Mouse (Mus musculus): Measurements from ENCODE around the gene Nmt1.
A peak's percentile ranks its signal among the peaks of the same experiment; 100 is the strongest.

GRCm38 (mm10) chr11:103116959-103117590 is 89.1 kb downstream of the Nmt1 start:
- TF ChIP-seq CTCF (conservative IDR thresholded peaks at IDR 0.05 in 1 of 2, IDR thresholded peaks at IDR 0.05 in 1 of 2; ENCODE audit: low read depth in 2 of 2, low read length in 2 of 2) (peak in 1 of 2 experiments; percentile 87; a peak in 2 of 4 replicates), ZNF384 (IDR thresholded peaks at IDR 0.05; ENCODE audit: low read depth, low read length) (no peak), MEF2A (IDR thresholded peaks at IDR 0.05; ENCODE audit: borderline replicate concordance, low read depth, low read length) (0 out of 2 replicates have a peak, but pooled peaks have one; percentile 16), HCFC1 (IDR thresholded peaks at IDR 0.05; ENCODE audit: low read depth, low read length) (no peak), NELFE (IDR thresholded peaks at IDR 0.05; ENCODE audit: low read depth, low read length) (no peak), USF1 (IDR thresholded peaks at IDR 0.05; ENCODE audit: low read depth, low read length) (no peak), MAFK (IDR thresholded peaks at IDR 0.05; ENCODE audit: insufficient replicate concordance, low read length) (no peak), POLR2A (IDR thresholded peaks at IDR 0.05; ENCODE audit: low read depth, low read length) (no peak), SIN3A (IDR thresholded peaks at IDR 0.05; ENCODE audit: low read length) (peak; percentile 60), SMC3 (IDR thresholded peaks at IDR 0.05; ENCODE audit: low read depth, low read length) (peak; percentile 68), CHD1 (IDR thresholded peaks at IDR 0.05; ENCODE audit: low read depth, low read length) (no peak), POLR2AphosphoS2 (IDR thresholded peaks at IDR 0.05; ENCODE audit: low read depth, low read length) (peak; percentile 3; the same call in 1 of the 2 replicates), ZC3H11A (IDR thresholded peaks at IDR 0.05; ENCODE audit: low read depth, low read length) (no peak), USF2 (conservative IDR thresholded peaks at IDR 0.05; ENCODE audit: low read depth, low read length) (no peak)
